Mouse (Mus musculus): ENCODE measurements around the gene Cep85l. TPM values are rescaled to one million over a fixed set of nuclear protein-coding genes. Genes with fewer than 3 reads are reported as not detected.

Gene Cep85l
- polyA plus RNA-seq, 1 experiment from 2014 or later, result 2.7 TPM

- Histone ChIP-seq H3K27me3 (ENCODE audit: low read depth, poor library complexity, severe bottlenecking) (no peaks in the 10 kb centered on the region), H3K4me3 (no peak overlapping the region), H3K36me3 (no peaks in the 10 kb centered on the region), H3K9me3 (replicated peaks) (no peaks in the 10 kb centered on the region), H3K27ac (replicated peaks) (no peak overlapping the region), H3K4me1 (no peaks in the 10 kb centered on the region)
- no peak for DNase-seq (ENCODE audit: low spot score)
- WGBS, result 84% methylated on average over 1 of the region's 1 CpGs
These were observed 55.1 kb downstream of the Cep85l start for GRCm38 (mm10) chr10:53324663-53325062.

GRCm38 (mm10) chr10:53323367-53323766, 56.4 kb downstream of the Cep85l start:
- no peaks in the 10 kb centered on the region for H3K36me3 ChIP-seq
- no peaks in the 10 kb centered on the region for H3K27me3 ChIP-seq (ENCODE audit: low read depth, poor library complexity, severe bottlenecking)
- H3K9me3 ChIP-seq (replicated peaks), result no peaks in the 10 kb centered on the region
- no peak for DNase-seq (ENCODE audit: low spot score)
- no peaks in the 10 kb centered on the region for H3K4me1 ChIP-seq
- no peak overlapping the region for H3K4me3 ChIP-seq
- no peak overlapping the region for H3K27ac ChIP-seq (replicated peaks)

DNA sequence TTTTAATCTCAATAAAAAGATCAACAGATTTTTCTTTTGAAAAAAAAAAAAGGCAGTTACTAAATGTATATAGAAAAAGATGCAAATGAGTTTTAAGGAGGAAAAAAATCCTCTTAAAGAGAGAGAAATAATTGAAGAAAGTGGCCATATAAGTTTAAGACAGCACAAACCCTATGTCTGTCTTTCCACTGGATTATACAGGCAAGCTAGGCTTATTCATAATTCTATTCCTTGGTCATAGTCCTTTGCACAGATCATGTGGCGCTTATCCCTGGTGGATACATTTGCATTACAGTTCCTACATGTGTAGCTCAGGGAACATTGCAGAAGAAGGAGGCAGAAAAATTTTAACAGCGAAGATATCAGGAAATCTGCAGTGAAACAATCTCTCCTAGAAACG, 73.1 kb downstream of the Cep85l start:
- Histone ChIP-seq H3K9me3 (replicated peaks) (no peaks in the 10 kb centered on the region), H3K4me3 (no peak overlapping the region), H3K4me1 (no peaks in the 10 kb centered on the region), H3K27ac (replicated peaks) (no peak overlapping the region), H3K36me3 (0 out of 2 replicates have a peak, but pooled peaks cover 3% of the 10 kb centered on the region), H3K27me3 (ENCODE audit: low read depth, poor library complexity, severe bottlenecking) (no peaks in the 10 kb centered on the region)
- DNase-seq (ENCODE audit: low spot score), result no peak
- 95% methylated on average over 3 of the region's 3 CpGs for WGBS

GRCm38 (mm10) chr10:53305867-53306266, 73.9 kb downstream of the Cep85l start:
- WGBS, result 54% methylated on average over 3 of the region's 3 CpGs
- no peak for DNase-seq (ENCODE audit: low spot score)

DNA sequence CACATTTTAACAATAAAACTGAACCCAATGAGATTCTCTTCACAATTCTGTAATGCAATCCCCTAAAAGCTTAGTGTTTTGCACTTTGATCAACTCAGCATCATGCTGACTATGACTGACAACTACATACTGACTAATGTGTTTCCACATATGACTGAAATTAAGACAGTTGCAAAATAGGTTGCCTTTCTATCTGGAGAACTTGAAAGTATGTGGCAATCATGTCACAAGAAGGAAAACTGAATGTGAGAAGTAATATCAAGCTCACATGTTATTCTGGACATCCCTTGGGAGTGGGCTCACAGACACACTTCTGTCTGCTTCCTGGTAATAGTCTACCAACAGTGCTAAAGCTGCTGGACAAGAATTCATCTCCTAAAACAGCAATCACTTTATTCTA, 94.6 kb downstream of the Cep85l start:
- Histone ChIP-seq H3K27me3 (ENCODE audit: low read depth, poor library complexity, severe bottlenecking) (no peaks in the 10 kb centered on the region), H3K9me3 (replicated peaks) (no peaks in the 10 kb centered on the region), H3K4me1 (no peaks in the 10 kb centered on the region), H3K36me3 (peaks cover 27% of the 10 kb centered on the region), H3K27ac (replicated peaks) (no peak overlapping the region), H3K4me3 (no peak overlapping the region)
- no peak for DNase-seq (ENCODE audit: low spot score)

More at GRCm38 (mm10) chr10:53305867-53306266, 73.9 kb downstream of the Cep85l start:
- H3K4me3 ChIP-seq, result no peak overlapping the region
- no peaks in the 10 kb centered on the region for H3K27me3 ChIP-seq (ENCODE audit: low read depth, poor library complexity, severe bottlenecking)
- no peaks in the 10 kb centered on the region for H3K4me1 ChIP-seq
- peaks cover 6% of the 10 kb centered on the region; the same call in 1 of the 2 replicates for H3K36me3 ChIP-seq
- H3K27ac ChIP-seq (replicated peaks), result no peak overlapping the region
- no peaks in the 10 kb centered on the region for H3K9me3 ChIP-seq (replicated peaks)

- H3K36me3 ChIP-seq, result no peaks in the 10 kb centered on the region
- no peaks in the 10 kb centered on the region for H3K4me1 ChIP-seq
- H3K4me3 ChIP-seq, result no peak overlapping the region
- H3K27ac ChIP-seq (replicated peaks), result no peak overlapping the region
- no peak for DNase-seq (ENCODE audit: low spot score)
- no peaks in the 10 kb centered on the region for H3K27me3 ChIP-seq (ENCODE audit: low read depth, poor library complexity, severe bottlenecking)
- no peaks in the 10 kb centered on the region for H3K9me3 ChIP-seq (replicated peaks)
These were observed 107.5 kb downstream of the Cep85l start for GRCm38 (mm10) chr10:53272228-53272627.

DNA sequence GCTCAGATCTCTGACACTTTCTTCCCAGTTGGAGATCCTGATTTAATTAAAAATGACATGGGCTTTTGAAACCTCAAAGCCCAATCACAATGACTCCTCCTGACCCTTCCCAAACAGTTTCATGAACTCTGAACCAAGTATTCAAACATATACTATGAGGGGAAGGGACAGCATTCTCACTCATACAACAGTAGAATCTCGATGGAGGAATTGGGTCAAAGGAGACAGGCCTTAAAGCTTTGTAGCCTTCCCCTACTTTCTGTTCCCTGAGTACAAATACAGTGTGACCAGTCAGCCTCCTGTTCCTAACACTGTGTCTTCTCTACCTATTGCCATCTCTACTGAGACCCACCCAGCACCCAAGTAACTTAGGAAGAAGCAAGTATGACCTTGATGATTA, 117.7 kb downstream of the Cep85l start:
- DNase-seq (ENCODE audit: low spot score), result no peak
- H3K4me3 ChIP-seq, result no peak overlapping the region
- no peaks in the 10 kb centered on the region for H3K36me3 ChIP-seq
- H3K4me1 ChIP-seq, result peaks cover 3% of the 10 kb centered on the region
- no peaks in the 10 kb centered on the region for H3K27me3 ChIP-seq (ENCODE audit: low read depth, poor library complexity, severe bottlenecking)
- no peak overlapping the region for H3K27ac ChIP-seq (replicated peaks)
- WGBS, result 34% methylated on average over 1 of the region's 1 CpGs
- no peaks in the 10 kb centered on the region for H3K9me3 ChIP-seq (replicated peaks)

- no peak overlapping the region for H3K4me3 ChIP-seq
- H3K9me3 ChIP-seq (replicated peaks), result no peaks in the 10 kb centered on the region
- no peak overlapping the region for H3K27ac ChIP-seq (replicated peaks)
- WGBS, result 72% methylated on average over 6 of the region's 6 CpGs
- H3K36me3 ChIP-seq, result no peaks in the 10 kb centered on the region
- H3K4me1 ChIP-seq, result peaks cover 3% of the 10 kb centered on the region; the same call in 1 of the 2 replicates
- DNase-seq (ENCODE audit: low spot score), result no peak
- H3K27me3 ChIP-seq (ENCODE audit: low read depth, poor library complexity, severe bottlenecking), result no peaks in the 10 kb centered on the region
These were observed 144.4 kb downstream of the Cep85l start for GRCm38 (mm10) chr10:53235381-53235780.

- DNase-seq (ENCODE audit: low spot score), result no peak
- Histone ChIP-seq H3K36me3 (no peaks in the 10 kb centered on the region), H3K27me3 (ENCODE audit: low read depth, poor library complexity, severe bottlenecking) (no peaks in the 10 kb centered on the region), H3K9me3 (replicated peaks) (no peaks in the 10 kb centered on the region), H3K27ac (replicated peaks) (no peak overlapping the region), H3K4me3 (no peak overlapping the region), H3K4me1 (peaks cover 3% of the 10 kb centered on the region; the same call in 1 of the 2 replicates)
- WGBS, result 85% methylated on average over 2 of the region's 2 CpGs
These were observed 145.1 kb downstream of the Cep85l start for GRCm38 (mm10) chr10:53234683-53235082.

DNA sequence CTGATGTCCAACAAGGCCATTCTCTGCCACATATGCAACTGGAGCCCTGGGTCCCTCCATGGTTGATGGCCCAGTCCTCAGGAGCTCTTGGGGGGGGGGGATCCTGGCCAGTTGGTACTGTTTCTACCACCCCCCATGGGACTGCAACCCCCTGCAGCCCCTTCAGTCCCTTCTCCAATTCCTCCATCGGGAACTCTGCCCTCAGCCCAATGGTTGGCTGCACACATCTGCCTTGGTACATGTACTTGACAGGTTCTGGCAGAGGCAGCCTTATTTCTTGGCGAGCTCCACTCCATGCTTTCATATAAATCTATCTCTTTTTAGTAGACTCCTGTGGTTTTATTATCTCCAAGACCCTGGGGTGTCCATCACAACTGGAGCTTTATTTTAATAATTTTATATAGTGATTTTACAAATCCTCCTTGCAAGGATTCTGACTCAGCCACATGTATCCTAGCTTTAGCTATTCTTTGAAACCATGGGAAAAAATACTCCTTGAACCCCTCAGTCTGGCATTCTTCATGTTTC, 145.6 kb downstream of the Cep85l start:
- DNase-seq (ENCODE audit: low spot score), result no peak
- WGBS, result 92% methylated on average over 2 of the region's 2 CpGs
- no peak overlapping the region for H3K4me3 ChIP-seq
- no peaks in the 10 kb centered on the region for H3K27me3 ChIP-seq (ENCODE audit: low read depth, poor library complexity, severe bottlenecking)
- no peaks in the 10 kb centered on the region for H3K36me3 ChIP-seq
- H3K27ac ChIP-seq (replicated peaks), result no peak overlapping the region
- H3K9me3 ChIP-seq (replicated peaks), result no peaks in the 10 kb centered on the region
- H3K4me1 ChIP-seq, result peaks cover 3% of the 10 kb centered on the region; the same call in 1 of the 2 replicates

GRCm38 (mm10) chr10:53230809-53231208, 148.9 kb downstream of the Cep85l start:
- peaks cover 3% of the 10 kb centered on the region; the same call in 1 of the 2 replicates for H3K4me1 ChIP-seq
- no peak overlapping the region for H3K27ac ChIP-seq (replicated peaks)
- H3K9me3 ChIP-seq (replicated peaks), result no peaks in the 10 kb centered on the region
- H3K4me3 ChIP-seq, result no peak overlapping the region
- DNase-seq (ENCODE audit: low spot score), result no peak
- no peaks in the 10 kb centered on the region for H3K36me3 ChIP-seq
- H3K27me3 ChIP-seq (ENCODE audit: low read depth, poor library complexity, severe bottlenecking), result no peaks in the 10 kb centered on the region

GRCm38 (mm10) chr10:53229190-53229589, 150.6 kb downstream of the Cep85l start:
- Histone ChIP-seq H3K27ac (replicated peaks) (no peak overlapping the region), H3K36me3 (no peaks in the 10 kb centered on the region), H3K4me1 (peaks cover 3% of the 10 kb centered on the region; the same call in 1 of the 2 replicates), H3K9me3 (replicated peaks) (no peaks in the 10 kb centered on the region), H3K4me3 (no peak overlapping the region), H3K27me3 (ENCODE audit: low read depth, poor library complexity, severe bottlenecking) (no peaks in the 10 kb centered on the region)
- no peak for DNase-seq (ENCODE audit: low spot score)
- 67% methylated on average over 2 of the region's 2 CpGs for WGBS
